In genomic region chr12:31926661-31927061, GRCm38 (mm10) we compare ENCODE assay signal across 9 mouse cellular contexts. TPM values are rescaled to one million over a fixed set of nuclear protein-coding genes. Genes with fewer than 3 reads are reported as not detected.
DNase-seq lines count a peak whose midpoint lies in the region; ATAC-seq and TF ChIP-seq lines count a peak whose summit lies in the region.
"Had no signal": no experiment of that assay in that cellular context is flagged by ENCODE, and none has a peak within 500 bp of the region (broad histone marks: within the 10 kb centered on the region; RNA-seq: fewer than 3 reads in every experiment).

No protein-coding gene starts in this region.

- no peak overlapping the region for H3K9ac ChIP-seq in hindbrain, postnatal 0 days (replicated peaks; ENCODE audit: low read length)
- H3K9ac ChIP-seq: limb, embryonic 15.5 days had no signal

- H3K27ac ChIP-seq in hindbrain, postnatal 0 days: no peak overlapping the region
- H3K27ac ChIP-seq: limb, embryonic 15.5 days had no signal

- H3K36me3 ChIP-seq in hindbrain, postnatal 0 days (ENCODE audit: insufficient read depth, low read length): peaks cover 28% of the 10 kb centered on the region; the same call in 1 of the 2 replicates

- no peaks in the 10 kb centered on the region for H3K9me3 ChIP-seq in hindbrain, postnatal 0 days (ENCODE audit: low read length)
- H3K9me3 ChIP-seq: limb, embryonic 15.5 days had no signal

- H3K4me1 ChIP-seq in hindbrain, postnatal 0 days (ENCODE audit: insufficient read depth, low read length): no peaks in the 10 kb centered on the region

- intact Hi-C loops in left cerebral cortex, postnatal 10 days (cut with DNase I): loop anchor here (5.0 to 10.0 kb wide), 2 partner anchors 219 to 272 kb away; partner anchors contain the start of genes Cog5 and Dus4l

- no peak overlapping the region for H3K4me2 ChIP-seq in hindbrain, postnatal 0 days (ENCODE audit: low read depth, low read length)
- H3K4me2 ChIP-seq: limb, embryonic 15.5 days had no signal

- peak; percentile 92 for ATAC-seq in hindbrain, postnatal 0 days
- ATAC-seq in megakaryocyte-erythroid progenitor cell, adult 5-6 weeks (replicated peaks; ENCODE audit: low FRiP score, low TSS enrichment, poor library complexity, severe bottlenecking): peak; percentile 85

- DNase-seq in layer of hippocampus, adult 11-12 months (ENCODE audit: low spot score): peak; percentile 77
- no peak for DNase-seq in layer of hippocampus, adult 9-10 months (ENCODE audit: low spot score)
- DNase-seq in cerebellum, postnatal 4 days (ENCODE audit: low spot score in 2 of 2): peak; percentile 63 to 85
- peak; percentile 26 to 62 for DNase-seq in gastrocnemius, adult 8-10 months (ENCODE audit: low spot score in 2 of 2)
- DNase-seq in hindbrain, postnatal 0 days (ENCODE audit: low spot score): peak; percentile 83
- DNase-seq in left cerebral cortex, postnatal 10 days (ENCODE audit: extremely low spot score in 1 of 2, low spot score in 2 of 2): peak; percentile 46 to 71
- DNase-seq in right cerebral cortex, postnatal 25 days: peak; percentile 71

- no peaks in the 10 kb centered on the region for H3K27me3 ChIP-seq in hindbrain, postnatal 0 days (ENCODE audit: insufficient read depth, low read length)
- H3K27me3 ChIP-seq: limb, embryonic 15.5 days had no signal

- peak; percentile 95 for TF ChIP-seq CTCF in hindbrain, postnatal 0 days (IDR thresholded peaks at IDR 0.05; ENCODE audit: low read depth)

- 31% methylated on average over 4 of the region's 4 CpGs for WGBS in hindbrain, postnatal 0 days

- no peak overlapping the region for H3K4me3 ChIP-seq in hindbrain, postnatal 0 days (ENCODE audit: low read length)
- H3K4me3 ChIP-seq: limb, embryonic 15.5 days had no signal

RNA-seq across cellular contexts. Expression of gene Hbp1, which starts 23.7 kb away (rescaled TPM):
- total RNA-seq in gastrocnemius, adult 8-10 months (2022): 10 to 100 TPM; 65.3 to 78.0 (median 69.0) TPM
- 49.7 and 50.5 TPM in 2 replicates for total RNA-seq in hindbrain, postnatal 0 days (2014; rRNA removed)
- 40.3 and 41.9 TPM in 2 replicates for polyA plus RNA-seq in hindbrain, postnatal 0 days (2015; fragmentation: Nextera tagmentation; extraction: Ambion mirVana)
- 10 to 100 TPM; 18.1 to 20.4 TPM for total RNA-seq in left cerebral cortex, postnatal 10 days (2021)
- 34.8 and 37.9 TPM in 2 replicates for total RNA-seq in megakaryocyte-erythroid progenitor cell, adult 5-6 weeks (2014; fragmentation: Nextera tagmentation)
- total RNA-seq in megakaryocyte-erythroid progenitor cell, adult 5-6 weeks (2017): 39.8 and 50.5 TPM in 2 replicates
